Mouse (Mus musculus) kidney, adult 2 months (tissue): Measurements from ENCODE around the gene Atoh8. TPM values are rescaled to one million over a fixed set of nuclear protein-coding genes. Genes with fewer than 3 reads are reported as not detected.

Experiments
- DNase-seq: peaks from one replicate; pipeline ENCODE4 v3.0.0; 2021
- H3K27ac ChIP-seq: fragments of 200-500 bp; 2 replicates; pipeline ENCODE4 v1.5.1; 2012; ENCODE audit warnings: low read depth, low read length, control low read depth, inconsistent platforms; ENCODE audit not compliant: insufficient read depth
- H3K27me3 ChIP-seq: fragments of 200-500 bp; replicated peaks from 2 replicates; pipeline ENCODE4 v1.6.1; 2012; ENCODE audit warnings: mild to moderate bottlenecking, moderate library complexity, low read length, inconsistent platforms; ENCODE audit not compliant: control insufficient read depth, insufficient read depth
- H3K36me3 ChIP-seq: fragments of 200-500 bp; 2 replicates; pipeline ENCODE4 v1.6.1; 2012; ENCODE audit warnings: mild to moderate bottlenecking, moderate library complexity, low read length, inconsistent platforms; ENCODE audit not compliant: control insufficient read depth, insufficient read depth
- H3K4me1 ChIP-seq: fragments of 200-500 bp; 2 replicates; pipeline ENCODE4 v1.6.1; 2011; ENCODE audit warnings: low read length; ENCODE audit not compliant: control insufficient read depth, insufficient read depth
- H3K4me3 ChIP-seq: fragments of 200-500 bp; 2 replicates; pipeline ENCODE4 v1.5.1; 2011; ENCODE audit warnings: mild to moderate bottlenecking, low read depth, low read length, control low read depth; ENCODE audit not compliant: insufficient read depth
- CTCF ChIP-seq: fragments of 200-500 bp; conservative IDR thresholded peaks from 2 replicates; pipeline ENCODE4 v1.5.1; 2011; ENCODE audit warnings: low read depth, mild to moderate bottlenecking, control low read depth, low read length, moderate library complexity, mixed read lengths; ENCODE audit not compliant: insufficient read depth, insufficient read length
- POLR2A ChIP-seq: fragments of 200-500 bp; IDR thresholded peaks from one replicate; pipeline ENCODE4 v1.6.1; 2011; ENCODE audit warnings: low read depth, low read length, control low read depth
- WGBS: fragments of 180-500 bp; shearing (Covaris S2); methylation state at CpG from one replicate; pipeline ENCODE4 v1.1.7; 2018; 5-methylcytosine and 5-hydroxymethylcytosine counted together
- polyA plus RNA-seq: library from polyadenylated mRNA; depleted of rRNA; stranded (reverse); fragments of >200 nt; gene quantifications from 2 replicates; pipeline ENCODE4 v1.2.3, GENCODE M21; 2012; rRNA removed

Atoh8 gene
- 7.7 and 10.1 TPM in 2 replicates for polyA plus RNA-seq

GRCm38 (mm10) chr6:72235098-72235806, at the start of gene Atoh8:
Gene Atoh8 (minus strand): TSS chr6:72235577.
- WGBS: 2% methylated on average over 68 of the region's 68 CpGs
- TF ChIP-seq POLR2A: peak; percentile 16
- no peak for TF ChIP-seq CTCF
- H3K27me3 ChIP-seq: no peaks in the 10 kb centered on the region
- no peaks in the 10 kb centered on the region for H3K36me3 ChIP-seq
- peak within 1 kb of the TSS; percentile 81 for H3K27ac ChIP-seq
- H3K4me3 ChIP-seq: peak within 1 kb of the TSS; percentile 80
- H3K4me1 ChIP-seq: no peaks in the 10 kb centered on the region
- DNase-seq: peak; percentile 66

- no peaks in the 10 kb centered on the region for H3K4me1 ChIP-seq
- H3K4me3 ChIP-seq: no peak overlapping the region
- no peaks in the 10 kb centered on the region for H3K27me3 ChIP-seq
- H3K36me3 ChIP-seq: no peaks in the 10 kb centered on the region
- peak; percentile 45 for DNase-seq
- no peak overlapping the region for H3K27ac ChIP-seq
- TF ChIP-seq POLR2A: no peak
- peak; percentile 69 for TF ChIP-seq CTCF
- WGBS: 21% methylated on average over 4 of the region's 4 CpGs
These were observed 48.5 kb upstream of the Atoh8 start for GRCm38 (mm10) chr6:72283914-72284313.

- H3K27ac ChIP-seq: no peak overlapping the region
- no peaks in the 10 kb centered on the region for H3K27me3 ChIP-seq
- no peaks in the 10 kb centered on the region for H3K36me3 ChIP-seq
- no peaks in the 10 kb centered on the region for H3K4me1 ChIP-seq
- no peak overlapping the region for H3K4me3 ChIP-seq
- DNase-seq: no peak
- no peak for TF ChIP-seq POLR2A
- no peak for TF ChIP-seq CTCF
- 79% methylated on average over 7 of the region's 7 CpGs for WGBS
These were observed 45.1 kb upstream of the Atoh8 start for GRCm38 (mm10) chr6:72280410-72280998.

- no peak overlapping the region for H3K27ac ChIP-seq
- H3K27me3 ChIP-seq: no peaks in the 10 kb centered on the region
- no peak for DNase-seq
- no peak overlapping the region for H3K4me3 ChIP-seq
- TF ChIP-seq POLR2A (no peak), CTCF (no peak)
- no peaks in the 10 kb centered on the region for H3K36me3 ChIP-seq
- H3K4me1 ChIP-seq: no peaks in the 10 kb centered on the region
- 78% methylated on average over 7 of the region's 7 CpGs for WGBS
These were observed 44.1 kb upstream of the Atoh8 start for GRCm38 (mm10) chr6:72279505-72279904.

GRCm38 (mm10) chr6:72278835-72279234, 43.5 kb upstream of the Atoh8 start:
- Histone ChIP-seq H3K27ac (no peak overlapping the region), H3K4me3 (no peak overlapping the region), H3K27me3 (no peaks in the 10 kb centered on the region), H3K4me1 (no peaks in the 10 kb centered on the region), H3K36me3 (no peaks in the 10 kb centered on the region)
- no peak for DNase-seq
- WGBS: 79% methylated on average over 4 of the region's 4 CpGs
- no peak for TF ChIP-seq CTCF
- TF ChIP-seq POLR2A: no peak

- peak; percentile 82 for DNase-seq
- H3K4me1 ChIP-seq: no peaks in the 10 kb centered on the region
- no peak overlapping the region for H3K4me3 ChIP-seq
- no peaks in the 10 kb centered on the region for H3K27me3 ChIP-seq
- peak overlapping the region; percentile 77; the same call in 1 of the 2 replicates for H3K27ac ChIP-seq
- H3K36me3 ChIP-seq: no peaks in the 10 kb centered on the region
- WGBS: 65% methylated on average over 9 of the region's 9 CpGs
- TF ChIP-seq POLR2A (no peak), CTCF (no peak)
These were observed 42.3 kb upstream of the Atoh8 start for GRCm38 (mm10) chr6:72277508-72278166.

- DNase-seq: no peak
- Histone ChIP-seq H3K27me3 (no peaks in the 10 kb centered on the region), H3K4me3 (no peak overlapping the region), H3K27ac (peak overlapping the region; percentile 77), H3K36me3 (no peaks in the 10 kb centered on the region), H3K4me1 (no peaks in the 10 kb centered on the region)
- TF ChIP-seq POLR2A: no peak
- TF ChIP-seq CTCF: no peak
- 48% methylated on average over 13 of the region's 13 CpGs for WGBS
These were observed 41.6 kb upstream of the Atoh8 start for GRCm38 (mm10) chr6:72276972-72277441.
